Mouse (Mus musculus): ENCODE data around the gene Aldoc.

The Aldoc gene

DNA sequence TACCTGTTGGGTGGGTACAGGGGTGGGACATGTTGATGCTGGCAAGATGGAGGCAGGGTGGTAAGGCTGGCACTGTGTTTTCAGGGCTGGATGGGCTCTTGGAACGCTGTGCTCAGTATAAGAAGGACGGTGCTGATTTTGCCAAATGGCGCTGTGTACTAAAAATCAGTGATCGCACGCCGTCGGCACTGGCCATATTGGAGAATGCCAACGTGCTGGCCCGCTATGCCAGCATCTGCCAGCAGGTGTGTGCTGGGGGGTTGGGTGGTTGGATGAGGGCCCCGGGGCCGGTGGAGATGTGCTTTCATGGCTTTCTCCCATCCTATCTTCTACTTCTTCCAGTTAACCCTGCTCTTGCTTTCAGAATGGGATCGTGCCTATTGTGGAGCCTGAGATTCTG, 2.2 kb downstream of the Aldoc start:
- no peak for TF ChIP-seq GATA4 (IDR thresholded peaks at IDR 0.05; ENCODE audit: insufficient replicate concordance, low read length)

DNA sequence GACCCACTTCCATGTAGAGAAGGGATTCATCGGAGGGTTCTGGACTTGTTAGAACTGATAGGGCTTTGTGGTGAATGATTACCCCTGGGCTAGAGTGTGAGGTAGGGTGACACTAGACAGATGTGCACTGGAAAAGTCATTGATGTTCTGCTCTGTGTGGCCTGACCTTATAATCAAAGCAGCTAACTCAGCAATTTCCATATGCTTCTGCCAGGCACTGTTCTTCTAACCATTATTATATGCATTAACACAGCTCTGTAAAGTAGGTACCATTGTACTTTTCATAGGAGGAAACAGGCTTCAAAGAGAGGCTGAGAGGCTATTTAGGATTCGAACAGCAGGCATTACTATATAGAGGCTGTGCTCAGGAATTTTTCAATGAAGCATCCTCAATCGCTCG, 4.4 kb downstream of the Aldoc start:
- no peak for TF ChIP-seq GATA4 (IDR thresholded peaks at IDR 0.05; ENCODE audit: insufficient replicate concordance, low read length)

DNA sequence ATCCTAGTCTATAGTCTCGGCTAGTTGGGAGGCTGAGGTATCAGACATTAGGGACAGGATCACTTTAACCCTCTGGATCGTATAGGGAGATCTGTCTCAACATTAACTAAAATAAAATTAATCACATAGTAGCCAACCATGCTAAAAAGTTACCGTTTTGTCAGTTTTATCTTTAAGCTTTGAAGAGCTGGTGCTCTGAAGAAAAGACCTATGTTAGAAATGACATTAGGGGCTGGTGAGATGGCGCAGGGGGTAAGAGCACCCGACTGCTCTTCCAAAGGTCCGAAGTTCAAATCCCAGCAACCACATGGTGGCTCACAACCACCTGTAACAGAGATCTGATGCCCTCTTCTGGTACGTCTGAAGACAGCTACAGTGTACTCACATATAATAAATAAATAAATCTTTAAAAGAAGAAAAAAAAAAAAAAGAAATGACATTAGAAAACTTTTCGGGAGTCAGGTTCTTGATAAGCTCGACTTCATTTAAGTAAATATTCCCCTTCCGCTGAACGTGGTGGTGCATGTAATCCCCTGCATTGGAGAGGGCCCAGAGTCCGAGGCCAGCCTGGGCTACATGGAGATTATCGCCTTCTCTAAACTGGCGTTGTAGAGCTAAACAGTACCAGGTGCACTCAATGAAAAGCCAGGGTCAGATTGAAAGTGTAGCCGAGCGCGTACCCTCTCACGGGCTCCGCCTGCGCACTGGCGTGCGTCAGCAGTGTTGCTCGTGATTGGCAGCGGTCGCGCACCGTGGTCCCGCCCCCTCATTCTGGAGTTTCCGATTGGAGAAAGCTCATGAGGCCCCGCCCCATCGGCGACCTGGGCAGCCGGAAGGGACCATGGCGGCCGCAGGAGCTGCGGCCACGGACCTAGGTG, 5.1 kb downstream of the Aldoc start, which contains the start of gene Pigs:
Pigs (plus strand) TSS at position 782 of the 878 bp plus-strand sequence.
- no peak; the same call in 1 of the 2 replicates for TF ChIP-seq GATA4 (IDR thresholded peaks at IDR 0.05; ENCODE audit: insufficient replicate concordance, low read length)

DNA sequence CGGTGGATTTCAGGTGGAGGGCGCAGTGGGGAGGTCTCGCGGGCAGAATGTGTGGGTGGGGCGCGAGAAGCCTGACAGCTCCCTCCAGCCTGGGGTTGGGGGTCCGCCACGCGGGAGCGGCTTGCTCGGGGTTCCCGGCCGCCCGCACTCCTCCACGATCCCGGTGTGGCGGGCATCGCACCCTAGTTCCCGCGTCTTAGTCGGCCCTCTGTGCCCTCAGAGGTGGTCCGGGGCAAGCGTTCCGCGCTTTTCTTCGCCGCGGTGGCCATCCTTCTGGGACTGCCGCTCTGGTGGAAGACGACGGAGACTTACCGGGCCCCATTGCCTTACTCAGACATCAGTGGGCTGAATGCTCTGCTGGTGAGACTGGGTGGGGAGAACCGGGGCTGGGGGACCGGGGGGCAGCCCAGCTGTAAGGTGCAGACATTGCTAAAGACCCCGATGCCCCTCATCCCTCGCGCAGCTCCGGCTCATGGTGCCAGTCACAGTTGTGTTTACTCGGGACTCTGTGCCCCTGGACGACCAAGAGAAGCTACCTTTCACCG, 5.8 kb downstream of the Aldoc start:
- no peak for TF ChIP-seq GATA4 (IDR thresholded peaks at IDR 0.05; ENCODE audit: insufficient replicate concordance, low read length)

DNA sequence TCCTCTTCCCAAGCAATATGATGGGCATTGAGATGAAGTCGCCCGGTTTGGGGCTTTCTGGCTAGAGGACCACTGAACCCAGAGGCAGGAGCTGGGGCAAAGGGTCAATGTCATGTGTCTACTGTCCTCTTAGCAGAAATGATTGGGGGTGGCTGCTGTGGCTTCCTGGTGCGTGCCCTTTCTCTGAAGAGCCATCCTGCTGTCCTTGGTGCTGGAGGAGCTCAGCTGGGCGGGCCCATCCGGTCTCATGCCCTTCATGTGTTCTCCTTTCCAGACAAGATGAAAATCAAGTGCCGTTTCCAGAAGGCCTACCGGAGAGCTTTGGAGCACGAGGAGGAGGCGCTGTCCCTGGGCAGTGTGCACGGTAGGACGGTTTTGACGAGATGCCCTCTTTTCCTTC, 9.9 kb downstream of the Aldoc start:
- TF ChIP-seq GATA4 (IDR thresholded peaks at IDR 0.05; ENCODE audit: insufficient replicate concordance, low read length): no peak

DNA sequence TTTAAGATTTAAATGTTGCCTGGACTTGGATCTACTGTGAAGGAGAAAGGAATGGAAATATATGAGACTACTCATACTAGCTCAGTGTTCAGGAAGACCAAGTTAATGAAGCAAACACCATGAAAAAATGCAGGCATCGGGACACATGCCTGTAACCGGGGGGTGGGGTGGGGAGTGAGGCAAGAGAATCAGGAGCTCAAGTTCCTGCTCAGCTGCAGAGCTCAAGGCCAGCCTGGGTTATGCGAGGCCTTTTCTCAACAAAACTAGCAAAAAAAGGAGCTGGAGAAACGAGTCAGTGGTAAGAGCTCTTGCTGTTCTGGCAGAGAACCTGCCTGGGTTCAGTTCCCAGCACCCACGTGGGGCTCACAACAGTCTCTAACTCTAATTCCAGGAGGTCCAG, 11.2 kb downstream of the Aldoc start:
- TF ChIP-seq GATA4 (IDR thresholded peaks at IDR 0.05; ENCODE audit: insufficient replicate concordance, low read length): no peak

DNA sequence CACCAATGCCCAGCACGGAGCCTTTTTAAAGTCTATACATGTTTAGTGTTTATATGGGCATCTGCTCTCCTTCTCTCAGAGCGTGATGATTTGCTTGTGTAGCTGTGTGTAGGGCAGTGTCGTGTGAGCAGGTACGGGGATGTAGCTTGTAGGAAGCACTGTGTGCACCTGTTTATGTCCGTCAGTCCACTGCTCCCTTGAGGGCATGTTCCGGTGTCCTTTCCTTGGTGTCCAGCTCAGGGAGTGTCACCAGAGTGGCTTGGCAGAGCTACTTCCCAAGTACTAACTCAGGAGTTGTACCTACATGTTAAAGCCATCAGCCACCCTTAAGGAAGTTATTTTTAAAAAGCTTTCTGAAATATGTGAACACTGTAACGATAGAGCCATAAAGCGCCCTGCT, 14.3 kb downstream of the Aldoc start:
- no peak for TF ChIP-seq GATA4 (IDR thresholded peaks at IDR 0.05; ENCODE audit: insufficient replicate concordance, low read length)

DNA sequence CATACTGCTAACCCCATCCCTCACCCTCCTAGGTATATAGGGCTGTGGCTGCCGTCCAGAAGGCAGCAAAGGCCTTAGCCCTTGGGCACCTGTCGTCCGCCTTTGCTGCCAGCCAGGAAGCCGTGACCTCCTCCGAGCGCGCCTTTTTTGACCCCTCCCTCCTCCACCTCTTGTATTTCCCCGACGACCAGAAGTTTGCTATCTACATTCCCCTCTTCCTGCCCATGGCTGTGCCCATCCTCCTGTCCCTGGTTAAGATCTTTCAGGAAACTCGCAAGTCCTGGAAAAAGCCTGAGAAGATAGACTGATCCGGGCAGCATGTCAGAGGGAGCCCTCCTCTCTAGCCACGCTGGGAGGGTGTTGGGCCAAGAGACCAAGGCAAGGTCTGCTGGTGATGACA, 18.9 kb downstream of the Aldoc start:
- no peak for TF ChIP-seq GATA4 (IDR thresholded peaks at IDR 0.05; ENCODE audit: insufficient replicate concordance, low read length)

DNA sequence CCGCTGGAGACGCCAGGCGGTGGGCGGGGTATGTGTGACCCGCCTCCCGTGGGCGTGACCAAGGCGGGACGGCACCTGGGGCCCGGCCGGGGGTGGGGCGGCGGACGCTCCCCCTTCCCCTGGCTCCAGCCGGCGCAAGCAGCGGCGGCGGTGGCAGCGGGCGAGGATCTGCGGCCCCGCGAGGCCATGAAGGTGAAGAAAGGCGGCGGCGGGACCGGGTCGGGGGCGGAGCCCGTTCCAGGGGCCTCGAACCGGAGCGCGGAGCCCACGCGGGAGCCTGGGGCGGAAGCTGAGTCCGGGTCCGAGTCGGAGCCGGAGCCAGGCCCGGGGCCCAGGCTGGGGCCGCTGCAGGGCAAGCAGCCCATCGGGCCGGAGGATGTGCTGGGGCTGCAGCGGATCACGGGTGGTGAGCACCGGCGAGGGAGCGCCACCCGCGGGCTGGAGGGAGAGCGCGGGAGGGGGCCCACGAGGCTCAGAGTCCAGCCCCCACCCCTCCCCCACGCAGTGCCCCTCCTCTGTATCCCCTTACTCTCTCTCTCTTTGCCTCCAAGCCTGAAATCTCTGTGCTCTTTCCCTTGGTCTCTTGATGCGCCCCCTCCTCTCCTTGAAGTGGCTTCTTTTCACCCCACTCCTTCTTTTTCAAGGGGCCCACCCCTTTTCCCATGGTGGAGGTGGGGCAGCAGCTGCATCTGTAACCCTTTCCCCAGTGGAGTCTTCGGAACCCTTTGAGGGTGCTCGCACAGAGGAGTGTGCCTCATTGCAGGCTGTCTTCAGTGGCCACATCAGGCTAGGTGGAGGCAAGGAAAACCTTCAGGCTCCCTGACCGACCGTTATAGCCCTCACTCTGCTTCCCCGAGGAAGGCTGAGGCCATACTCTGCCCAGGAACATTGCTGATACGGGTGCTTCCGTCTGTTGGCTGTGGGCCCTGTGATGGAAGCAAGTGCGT, 20.9 kb downstream of the Aldoc start, which contains the start of gene Unc119:
Unc119 (plus strand) TSS at position 102 of the 947 bp plus-strand sequence.
- TF ChIP-seq GATA4 (IDR thresholded peaks at IDR 0.05; ENCODE audit: insufficient replicate concordance, low read length): no peak

DNA sequence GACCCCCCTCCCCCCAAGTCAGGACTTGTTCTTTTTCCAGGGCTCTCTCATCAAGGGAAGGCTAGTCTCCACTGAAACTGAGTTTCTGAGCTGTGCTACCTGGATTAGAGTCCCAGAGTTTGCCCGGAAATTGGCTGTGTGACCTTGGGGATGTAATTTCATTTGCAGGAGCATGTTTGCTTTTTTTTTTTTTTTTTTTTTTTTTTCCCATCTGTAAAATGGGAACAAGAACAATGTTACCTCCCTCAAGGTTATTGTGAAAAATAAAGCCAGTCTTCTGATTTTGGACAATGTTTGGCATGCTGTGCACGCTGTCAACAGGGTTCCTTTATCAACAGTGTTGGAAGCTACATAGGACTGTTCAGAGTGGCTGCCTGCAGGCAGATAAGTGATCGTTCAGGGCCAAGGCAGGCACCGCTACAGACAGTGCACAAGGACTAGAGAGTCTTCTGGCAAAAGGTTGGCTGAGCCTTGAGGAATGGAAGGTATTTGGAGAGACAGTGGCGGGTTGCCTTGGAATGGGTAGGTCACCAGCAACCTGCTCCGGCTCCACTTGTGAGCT, 21.6 kb downstream of the Aldoc start:
- TF ChIP-seq GATA4 (IDR thresholded peaks at IDR 0.05; ENCODE audit: insufficient replicate concordance, low read length): no peak

DNA sequence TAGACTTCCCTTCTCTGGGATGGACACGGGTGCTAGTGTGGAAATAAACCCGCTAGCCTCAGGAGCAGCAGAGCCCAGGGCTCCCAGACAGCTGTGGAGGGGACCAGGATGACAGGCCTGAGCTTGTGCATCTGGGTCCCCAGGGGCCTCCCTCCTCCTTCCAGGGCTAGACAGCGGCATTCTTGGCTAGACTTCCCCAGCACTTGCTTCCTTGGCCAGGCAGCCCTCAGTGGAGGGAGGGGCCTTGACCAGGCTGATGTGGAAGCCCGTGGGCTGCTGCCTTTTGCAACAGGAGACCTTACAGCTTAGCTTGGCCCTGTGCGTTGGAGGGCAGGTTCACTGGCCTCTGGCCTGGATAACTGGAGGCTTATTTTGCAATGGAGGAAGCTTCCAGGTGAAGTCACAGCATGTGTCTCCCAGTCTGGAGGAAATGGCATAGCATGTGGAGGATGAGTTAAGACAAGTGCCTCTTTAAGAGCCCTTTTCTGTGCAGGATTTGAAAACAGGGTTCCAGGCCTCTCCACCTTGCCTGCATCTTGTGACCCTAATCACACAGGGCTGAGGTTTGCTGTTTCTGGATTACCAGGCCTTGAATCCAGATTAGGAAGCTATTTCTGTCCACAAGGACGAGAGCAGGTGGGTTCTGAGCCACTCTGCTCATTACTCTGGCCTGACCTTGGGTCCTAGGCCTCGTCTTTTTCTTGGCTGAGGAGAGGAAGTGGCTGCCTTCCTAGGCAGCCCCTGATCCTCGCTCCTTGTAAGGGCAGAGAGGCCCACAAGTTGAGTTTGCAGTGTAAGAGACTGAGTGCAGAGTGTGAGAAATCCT, 22.3 kb downstream of the Aldoc start:
- no peak for TF ChIP-seq GATA4 (IDR thresholded peaks at IDR 0.05; ENCODE audit: insufficient replicate concordance, low read length)

DNA sequence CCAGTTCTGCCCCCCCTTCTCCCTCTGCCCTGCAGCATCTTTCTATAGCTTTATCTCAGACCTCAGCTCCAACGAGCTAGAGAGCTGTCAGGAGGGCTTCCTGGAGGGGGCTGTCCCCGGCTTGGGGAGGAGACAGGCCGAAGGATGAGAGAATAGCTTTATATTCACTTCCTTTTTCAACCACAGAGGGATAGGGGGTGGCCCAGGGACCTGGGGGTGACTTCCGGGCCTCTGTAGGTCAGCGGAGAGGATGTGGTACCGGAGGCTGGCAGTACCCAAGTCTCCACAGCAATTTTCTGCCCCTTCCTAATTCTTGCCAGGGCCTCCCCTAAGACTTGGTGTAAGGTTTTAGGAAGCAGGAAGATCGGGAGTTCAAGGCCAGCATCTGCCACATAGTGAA, 23.0 kb downstream of the Aldoc start:
- TF ChIP-seq GATA4 (IDR thresholded peaks at IDR 0.05; ENCODE audit: insufficient replicate concordance, low read length): no peak

DNA sequence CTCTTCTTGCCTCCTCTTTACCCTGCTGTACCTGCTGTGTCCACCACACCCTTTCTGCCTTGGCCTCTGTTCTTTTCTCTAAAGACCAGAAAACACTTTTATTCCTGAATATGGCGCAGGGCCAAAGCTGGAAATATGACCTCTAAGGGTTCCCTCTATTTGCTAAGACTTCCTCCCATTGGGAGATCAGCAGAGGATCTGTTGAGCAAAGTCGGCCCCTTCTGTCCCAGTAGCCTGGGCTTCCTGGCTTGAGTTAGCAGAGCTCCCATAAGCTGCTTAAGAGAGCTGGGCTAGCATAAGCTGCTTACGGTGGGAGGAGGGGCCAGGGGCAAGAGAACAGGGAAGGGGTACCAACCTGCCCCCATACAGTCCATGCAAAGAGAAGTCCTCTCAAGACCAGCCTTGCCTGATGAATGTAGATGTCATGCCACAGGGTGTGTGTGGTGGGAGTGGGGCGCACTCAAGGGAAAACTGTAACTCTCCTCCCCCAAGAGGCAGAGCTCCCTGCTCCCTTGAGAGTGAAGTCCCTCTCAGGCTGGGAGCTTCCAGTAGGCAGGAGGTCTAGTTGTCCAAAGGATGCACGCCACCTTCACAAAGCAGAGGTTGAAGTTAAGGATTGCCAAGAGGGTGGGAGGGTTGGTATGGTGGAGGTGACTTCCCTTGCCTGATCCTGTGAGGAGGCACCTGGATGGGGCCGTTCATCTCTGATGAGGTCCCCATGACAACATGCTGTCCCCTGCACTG, 23.7 kb downstream of the Aldoc start:
- no peak for TF ChIP-seq GATA4 (IDR thresholded peaks at IDR 0.05; ENCODE audit: insufficient replicate concordance, low read length)
